Mouse (Mus musculus): ENCODE data around the gene Fbxo27.

GRCm38 (mm10) chr7:28675746-28676145, 16.9 kb upstream of the Fbxo27 start:
- TF ChIP-seq EP300 (optimal IDR thresholded peaks at IDR 0.05) (no peak), CTCF (IDR thresholded peaks at IDR 0.05; ENCODE audit: low read depth) (peak; percentile 66)

All from stomach, postnatal 0 days (tissue).